Mouse (Mus musculus) T-cell, adult 2 months (primary cell): ENCODE data around the gene Gm11627.
"Not testable (repeated sequence)": the region's sequence is repeated elsewhere in the genome, so short reads cannot be mapped to it uniquely, and the experiment has no call there.

Experiments used
- DNase-seq: peaks from one replicate; pipeline ENCODE4 v3.0.0; 2022; ENCODE audit warnings: low spot score

The Gm11627 gene

DNA sequence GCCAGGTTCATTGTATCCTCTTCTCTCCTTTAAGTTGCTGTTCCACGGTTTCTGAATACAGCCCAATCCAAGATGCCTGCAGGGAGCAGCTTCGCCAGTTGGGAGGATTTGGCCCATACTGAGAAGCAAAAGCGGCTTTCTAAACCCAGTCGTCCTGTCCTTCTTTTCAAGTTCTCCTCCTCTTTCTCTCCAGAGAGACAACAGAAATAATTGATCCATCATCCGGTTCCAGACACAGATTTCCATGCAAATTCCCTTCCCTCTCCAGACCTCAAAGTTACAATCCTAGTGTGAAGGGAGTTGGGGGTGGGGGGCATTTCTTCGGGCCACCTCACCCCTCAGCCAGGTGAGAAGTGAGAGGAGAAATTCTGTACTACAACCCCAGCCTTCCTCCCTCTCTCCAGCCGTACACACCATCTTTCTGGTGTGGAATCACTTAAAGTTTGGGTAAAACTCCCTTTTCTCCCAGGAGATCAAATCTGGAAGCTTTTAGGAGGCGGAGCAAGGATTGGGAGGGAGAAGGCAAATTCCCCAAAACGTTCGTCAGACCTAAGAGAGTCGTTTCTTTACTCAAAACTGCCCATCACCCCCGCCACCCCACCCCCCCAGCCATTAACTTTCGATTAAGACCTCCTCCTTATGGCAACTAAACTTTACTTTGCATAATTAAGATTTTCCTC, 23.7 kb upstream of the Gm11627 start:
- no peak for DNase-seq

DNA sequence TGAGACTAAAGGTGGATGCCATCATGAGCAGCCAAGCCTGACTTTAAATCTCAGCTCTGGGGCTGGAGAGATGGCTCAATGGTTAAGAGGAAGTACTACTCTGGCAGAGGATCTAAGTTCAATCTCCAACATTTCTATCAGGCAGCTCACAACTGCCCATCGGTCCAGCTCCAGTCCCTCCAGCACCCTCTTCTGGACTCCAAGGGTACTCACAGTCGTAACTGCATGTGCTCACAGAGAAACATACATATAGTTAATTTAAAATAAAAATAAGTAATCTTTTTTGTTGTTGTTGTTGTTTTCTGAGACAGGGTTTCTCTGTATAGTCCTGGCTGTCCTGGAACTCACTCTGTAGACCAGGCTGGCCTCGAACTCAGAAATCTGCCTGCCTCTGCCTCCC, 20.7 kb upstream of the Gm11627 start:
- DNase-seq = no peak

DNA sequence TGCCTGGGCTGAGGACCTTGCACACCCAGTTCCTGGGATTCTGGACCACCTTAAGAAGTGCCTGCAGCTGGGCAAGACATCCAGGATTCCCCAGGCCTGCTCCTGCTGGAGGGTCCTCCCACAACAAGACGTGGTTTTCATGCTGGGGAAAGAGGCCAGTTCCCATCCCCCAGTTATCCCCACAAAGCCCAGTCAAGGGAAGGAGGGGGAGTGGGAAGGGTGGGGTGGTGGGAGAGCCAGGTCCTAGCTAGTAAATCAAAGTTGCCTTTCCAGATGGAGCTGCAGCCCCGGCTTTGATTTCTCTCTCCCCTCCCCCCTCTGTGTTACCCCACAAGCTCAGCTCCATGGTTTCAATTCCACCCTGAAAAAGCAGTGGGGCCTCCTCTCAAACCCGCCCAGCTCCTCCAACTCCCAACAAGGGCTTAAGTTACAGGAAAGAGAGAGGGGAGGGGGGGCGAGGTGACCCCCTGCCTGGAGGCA, 16.1 kb upstream of the Gm11627 start:
- no peak for DNase-seq

DNA sequence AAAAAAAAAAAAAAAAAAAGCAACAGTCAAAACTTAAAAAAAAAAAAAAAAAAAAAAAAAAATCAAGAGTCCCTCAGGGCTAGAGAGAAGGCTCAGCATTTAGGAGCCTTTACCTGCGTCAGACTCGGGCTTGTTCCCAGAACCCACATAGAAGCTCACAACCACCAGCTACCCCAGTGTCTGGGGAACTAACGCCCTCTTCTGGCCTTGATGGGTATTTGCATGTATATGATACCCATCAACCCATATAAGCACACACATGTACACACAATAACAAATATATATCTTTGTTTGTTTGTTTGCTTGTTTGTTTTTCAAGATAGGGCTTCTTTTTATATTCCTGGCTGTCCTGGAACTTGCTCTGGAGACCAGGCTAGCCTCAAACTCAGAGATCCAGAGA, 8.3 kb upstream of the Gm11627 start:
- DNase-seq = no peak

DNA sequence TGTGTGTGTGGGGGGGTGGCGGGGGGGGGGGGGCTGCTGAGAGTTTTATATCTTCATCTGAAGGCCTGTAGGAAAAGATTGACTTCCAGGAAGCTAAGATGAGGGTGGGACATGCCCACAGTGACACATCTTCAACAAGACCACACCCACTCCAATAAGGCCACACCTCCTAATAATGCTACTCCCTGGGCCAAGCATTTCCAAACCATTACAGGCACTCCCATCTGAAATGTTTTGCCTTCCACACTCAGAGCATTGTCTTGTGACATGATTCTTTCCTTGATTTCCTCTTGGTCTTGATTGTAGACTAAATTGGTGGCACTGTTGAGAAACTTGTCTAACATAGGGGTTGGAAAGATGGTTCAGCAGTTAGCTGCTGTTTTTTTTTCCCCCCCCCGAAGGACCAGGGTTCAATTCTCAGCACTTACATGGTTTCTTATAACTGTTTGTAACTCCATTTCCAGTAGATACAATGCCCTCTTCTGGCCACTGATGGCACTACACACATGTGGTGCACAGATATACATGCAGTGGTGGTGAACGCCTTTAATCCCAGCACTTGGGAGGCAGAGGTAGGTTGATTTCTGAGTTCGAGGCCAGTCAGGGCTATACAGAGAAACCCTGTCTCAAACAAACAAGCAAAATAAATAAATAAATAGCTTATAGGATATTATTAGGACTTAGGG, 7.3 kb upstream of the Gm11627 start:
- DNase-seq = no peak

DNA sequence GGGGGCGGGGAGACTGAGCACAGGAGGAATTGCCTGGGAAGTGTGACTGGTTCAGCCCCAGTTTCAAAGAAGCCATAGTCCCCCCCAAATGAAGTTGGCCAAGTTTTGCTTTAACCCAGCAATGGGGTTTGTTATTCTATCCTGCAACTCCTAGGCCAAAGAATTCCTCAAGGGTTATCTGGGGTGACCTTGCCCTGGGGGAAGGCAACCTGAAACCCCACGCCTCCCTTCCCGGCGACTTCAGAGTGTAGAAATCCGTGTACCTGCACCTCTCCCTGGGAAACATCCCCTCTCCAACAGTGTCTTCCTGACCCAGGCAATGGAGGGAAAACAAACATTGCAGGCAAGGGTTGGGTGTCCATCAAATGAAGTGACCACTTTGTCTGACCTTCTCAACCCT, 3.5 kb upstream of the Gm11627 start:
- DNase-seq = no peak

DNA sequence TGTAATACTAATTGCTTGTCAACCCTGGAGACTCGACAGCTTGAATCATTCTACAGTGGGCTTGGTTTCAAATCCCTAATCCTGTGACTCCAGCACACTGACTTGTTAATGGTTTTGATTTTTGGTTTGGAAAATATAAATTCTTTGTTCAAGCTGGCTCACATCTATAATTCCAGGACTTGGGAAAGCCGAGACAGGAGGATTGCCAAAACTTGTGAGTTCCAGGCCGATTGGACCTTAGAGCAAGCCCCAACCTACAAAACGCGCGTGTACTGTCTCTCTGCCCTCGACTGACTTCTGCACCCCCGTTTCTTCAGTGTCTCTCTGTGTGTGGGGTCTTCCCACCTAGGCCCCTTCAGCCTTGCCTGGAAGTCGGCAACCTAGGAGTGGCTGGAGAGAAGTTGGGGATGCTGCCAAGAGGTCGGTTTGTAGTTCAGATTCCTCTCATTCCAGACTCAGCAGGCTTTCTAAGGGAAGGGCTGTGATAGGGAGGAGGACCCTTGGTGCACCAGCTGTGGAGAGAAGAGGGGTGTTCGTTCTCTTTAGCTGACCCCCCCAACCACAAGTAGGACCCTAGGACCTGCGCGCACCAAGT, 2.9 kb upstream of the Gm11627 start:
- no peak for DNase-seq

DNA sequence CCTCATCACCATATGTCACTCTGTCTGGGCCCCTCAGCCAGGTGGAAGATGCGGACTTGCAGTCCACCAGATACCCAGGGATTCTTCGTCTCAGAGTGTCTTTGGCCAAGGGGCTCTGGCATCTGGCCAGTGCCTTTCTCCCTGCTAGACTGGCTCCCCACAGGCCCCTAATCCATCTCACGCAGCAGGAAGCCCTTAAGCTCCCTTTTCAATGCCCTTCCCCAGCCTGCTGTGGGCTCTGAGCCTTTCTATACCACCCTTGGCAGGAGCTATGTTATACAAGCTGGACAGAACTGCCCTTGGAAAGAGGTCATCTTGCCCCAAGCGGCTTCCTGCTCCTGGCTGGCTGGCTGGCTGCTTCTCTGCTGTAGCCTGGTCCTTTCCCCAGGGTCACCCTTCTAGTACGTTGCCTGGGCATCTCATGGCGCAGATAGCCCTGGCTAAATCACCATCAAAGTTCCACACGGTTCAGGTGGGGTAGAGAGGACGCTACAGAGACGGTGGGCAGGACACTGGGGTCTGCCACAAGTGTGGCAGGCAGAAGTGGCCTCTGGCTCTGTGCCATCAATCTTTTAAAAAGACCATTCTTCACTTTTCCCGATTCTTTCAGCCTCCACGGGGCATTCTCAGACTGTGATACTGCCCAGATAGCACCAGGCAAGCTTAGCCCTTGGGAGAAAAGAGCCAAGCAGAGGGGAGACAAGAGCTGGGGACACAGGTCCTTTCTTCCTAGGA, 2.2 kb upstream of the Gm11627 start:
- DNase-seq = no peak

DNA sequence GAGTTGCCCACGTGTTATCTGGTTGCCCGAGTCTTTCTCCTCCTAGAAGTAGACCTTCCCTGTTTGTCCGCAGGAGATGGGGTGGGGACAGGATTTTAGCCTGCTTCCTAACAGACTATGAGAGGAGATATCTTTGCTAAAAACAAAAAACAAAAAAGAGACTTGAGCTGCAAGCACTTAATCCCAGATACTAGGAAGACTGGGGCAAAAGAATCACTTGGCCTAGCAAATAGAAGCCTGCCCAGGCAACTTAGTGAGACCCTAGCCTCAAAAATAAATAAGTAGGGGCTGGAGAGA, 721 bp upstream of the Gm11627 start:
- no peak for DNase-seq

DNA sequence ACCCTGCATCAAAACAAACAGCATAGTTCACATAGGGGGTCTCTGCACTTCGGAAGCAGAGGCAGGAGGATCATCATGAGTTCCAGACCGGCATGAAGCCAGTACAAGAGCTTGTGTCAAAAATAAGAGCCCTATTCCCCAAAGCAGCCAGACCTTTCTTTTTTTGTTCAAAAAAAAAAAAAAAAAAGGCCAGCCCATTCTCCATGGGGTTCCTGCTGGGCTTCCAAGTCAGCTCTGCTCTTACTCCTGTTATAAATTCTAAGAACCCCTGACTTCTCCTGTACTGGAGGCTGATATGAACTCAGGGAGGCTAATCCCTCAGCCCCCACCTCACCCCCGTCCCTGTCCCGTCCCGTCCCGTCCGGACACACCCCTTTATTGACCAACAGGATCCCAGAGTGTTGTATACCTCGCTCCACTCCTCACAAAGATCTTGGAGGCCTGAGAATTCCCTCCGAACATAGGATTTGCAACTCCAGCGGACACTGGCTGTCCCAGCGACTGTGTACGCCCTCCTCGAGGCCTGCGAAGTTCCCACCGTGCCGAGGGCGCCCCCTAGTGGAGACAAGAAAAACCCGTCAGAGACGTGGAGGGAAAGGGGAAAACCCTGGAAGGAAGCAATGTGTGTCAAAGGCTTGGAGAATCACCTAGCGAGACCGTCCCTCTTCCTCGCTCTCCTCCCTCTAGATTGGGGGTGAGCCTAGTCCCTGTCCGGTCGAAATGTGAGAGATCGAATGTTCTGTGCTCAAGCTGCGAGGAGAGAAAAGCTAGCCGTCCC, 731 bp downstream of the Gm11627 start:
- peak; percentile 66 for DNase-seq

DNA sequence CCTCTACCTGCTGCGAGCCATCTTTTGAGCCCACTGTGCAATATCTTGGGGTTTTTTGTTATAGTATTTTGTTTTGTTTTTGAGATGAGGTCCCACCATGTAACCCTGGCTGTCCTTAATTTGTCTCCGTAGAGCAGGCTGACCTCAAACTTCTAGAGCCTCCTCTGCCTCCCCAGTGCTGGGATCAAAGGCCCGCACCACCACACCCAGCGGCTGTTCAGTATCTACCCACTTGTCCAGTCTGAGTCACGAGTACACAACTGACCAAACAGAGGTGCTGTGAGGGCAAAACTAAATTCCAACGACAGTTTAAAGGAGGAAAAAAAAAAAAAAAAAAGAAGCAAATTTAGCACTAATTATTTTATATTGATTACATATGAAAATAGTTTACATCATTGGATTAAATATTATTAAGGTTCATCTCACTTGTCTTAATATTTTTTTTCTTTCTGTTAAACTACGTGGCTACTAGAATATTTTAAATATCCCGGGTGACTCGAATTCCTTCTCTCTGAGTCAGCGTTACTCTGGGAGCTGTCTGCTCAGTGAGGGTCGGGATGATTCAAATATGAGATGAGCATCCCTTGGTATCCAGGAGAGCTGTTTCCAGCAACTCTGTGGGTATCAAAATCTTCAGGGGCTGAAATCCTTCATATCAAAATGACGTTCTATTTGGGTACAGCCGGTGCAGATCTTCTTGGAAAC, 3.1 kb downstream of the Gm11627 start:
- DNase-seq = no peak

DNA sequence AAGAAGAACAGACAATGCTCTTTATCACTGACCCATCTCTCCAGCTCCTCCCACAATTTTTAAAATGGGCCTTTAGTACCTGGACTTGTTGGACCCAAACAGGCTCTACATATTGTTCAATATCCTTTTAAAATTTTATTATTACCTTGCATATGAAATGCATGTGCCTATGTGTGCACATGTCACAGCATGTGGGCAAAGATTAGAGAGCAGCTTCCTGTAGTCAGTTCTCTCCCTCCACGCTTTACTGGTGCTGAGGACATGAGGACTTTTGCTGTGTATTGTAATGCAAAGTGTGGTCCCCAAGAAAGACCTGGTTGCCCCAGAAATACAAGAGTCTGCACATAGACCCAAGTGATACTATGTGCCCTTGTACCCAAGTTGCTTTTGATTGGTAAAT, 4.2 kb downstream of the Gm11627 start:
- no peak for DNase-seq

DNA sequence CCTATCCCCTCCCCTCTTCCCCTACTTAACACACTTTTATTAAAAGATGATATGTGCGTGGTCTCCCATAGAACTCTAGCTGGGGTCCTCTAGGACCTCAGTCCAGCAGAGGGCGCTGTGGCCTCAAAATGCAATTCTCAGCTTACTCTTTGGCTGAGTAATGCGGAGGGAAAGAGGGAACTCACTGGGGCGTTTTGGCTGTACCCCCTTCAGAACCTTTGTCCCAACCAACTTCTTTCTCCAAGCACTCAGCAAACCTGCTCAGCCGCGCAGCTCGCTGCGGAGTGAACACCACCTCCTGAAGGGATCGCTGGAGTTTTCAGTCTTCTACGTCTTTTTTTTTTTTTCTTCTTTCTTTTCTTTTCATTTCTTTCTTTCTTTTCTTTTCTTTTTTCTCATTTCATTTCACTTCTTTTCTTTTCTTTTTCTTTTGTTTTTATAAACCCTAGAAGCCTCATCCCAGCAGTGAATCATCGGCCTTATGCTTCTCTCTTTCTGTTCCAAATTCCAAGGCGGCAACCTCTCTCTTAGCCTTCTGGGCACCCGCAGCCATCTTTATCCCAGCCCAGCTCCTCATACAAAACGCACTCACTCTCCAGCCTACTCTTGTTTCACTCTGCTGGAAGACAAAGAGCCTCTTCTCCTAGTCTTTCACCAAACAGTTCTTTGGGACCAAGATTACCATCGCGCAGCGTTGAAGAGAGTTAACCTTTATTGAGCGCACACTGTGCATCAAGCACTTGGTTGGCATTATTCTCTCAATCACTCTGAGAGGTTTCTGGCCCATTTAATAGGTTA, 6.2 kb downstream of the Gm11627 start:
- peak; percentile 61 for DNase-seq

DNA sequence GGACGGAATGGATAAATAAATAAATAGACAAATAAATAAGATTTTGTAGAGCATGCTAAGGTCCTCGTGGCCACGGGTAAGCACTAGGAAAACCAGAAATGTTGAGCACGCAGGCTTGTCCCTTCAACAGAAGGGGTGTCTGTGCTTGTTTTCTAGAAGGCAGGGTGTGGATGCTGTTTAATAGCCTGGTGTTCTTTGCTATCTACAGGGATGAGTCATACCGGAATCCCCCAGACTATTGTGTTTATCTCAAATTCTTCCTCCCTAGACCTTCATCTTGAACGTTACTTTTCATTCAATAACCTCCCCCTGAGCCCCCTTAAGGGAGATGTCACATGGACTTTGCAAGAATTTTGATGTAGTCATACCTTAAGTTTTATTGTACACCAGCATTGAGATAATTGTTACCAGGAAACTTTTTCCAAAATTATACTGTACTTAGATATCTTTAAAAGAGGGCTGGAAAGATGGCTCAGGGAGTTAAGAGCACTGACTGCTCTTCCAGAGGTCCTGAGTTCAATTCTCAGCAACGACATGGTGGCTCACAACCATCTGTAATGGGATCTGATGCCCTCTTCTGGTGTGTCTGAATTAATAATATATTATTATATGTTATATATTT, 10.4 kb downstream of the Gm11627 start:
- no peak for DNase-seq

DNA sequence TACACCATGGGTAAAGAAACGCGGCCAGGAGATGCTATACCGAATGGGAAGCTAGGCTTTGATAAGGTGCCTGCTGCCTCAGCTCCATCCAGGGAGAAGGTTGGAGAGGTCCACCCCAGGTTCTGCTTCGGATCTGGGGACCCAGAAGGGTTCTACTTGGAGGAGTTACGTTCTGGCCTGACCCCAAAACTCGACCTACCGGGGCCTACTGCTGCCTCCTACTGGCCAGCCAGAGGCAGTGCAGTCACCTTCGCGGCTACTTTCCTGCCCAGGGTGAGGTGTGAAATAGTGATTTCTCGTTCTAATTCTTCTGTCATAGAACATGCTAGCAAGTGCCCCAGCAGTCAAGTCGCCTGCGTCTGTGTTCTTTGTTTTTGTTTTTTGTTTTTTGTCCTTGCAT, 11.1 kb downstream of the Gm11627 start:
- no peak for DNase-seq

DNA sequence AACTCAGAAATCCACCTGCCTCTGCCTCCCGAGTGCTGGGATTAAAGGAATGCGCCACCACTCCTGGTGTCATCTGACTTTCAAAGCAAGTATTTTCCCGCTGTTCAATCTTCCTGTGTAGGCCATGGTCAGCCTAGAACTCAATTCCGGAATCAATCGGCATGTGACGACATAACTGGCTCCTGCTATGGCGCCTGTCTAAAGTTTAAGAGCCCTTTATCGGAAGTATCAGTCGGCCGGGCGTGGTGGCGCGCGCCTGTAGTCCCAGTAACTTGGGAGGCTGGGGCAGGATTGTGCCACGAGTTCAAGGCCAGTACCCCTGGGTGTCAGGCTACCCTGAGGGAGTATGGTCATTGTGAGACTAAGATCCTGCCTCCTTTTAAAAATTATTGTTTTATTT, 11.5 kb downstream of the Gm11627 start:
- DNase-seq = no peak

DNA sequence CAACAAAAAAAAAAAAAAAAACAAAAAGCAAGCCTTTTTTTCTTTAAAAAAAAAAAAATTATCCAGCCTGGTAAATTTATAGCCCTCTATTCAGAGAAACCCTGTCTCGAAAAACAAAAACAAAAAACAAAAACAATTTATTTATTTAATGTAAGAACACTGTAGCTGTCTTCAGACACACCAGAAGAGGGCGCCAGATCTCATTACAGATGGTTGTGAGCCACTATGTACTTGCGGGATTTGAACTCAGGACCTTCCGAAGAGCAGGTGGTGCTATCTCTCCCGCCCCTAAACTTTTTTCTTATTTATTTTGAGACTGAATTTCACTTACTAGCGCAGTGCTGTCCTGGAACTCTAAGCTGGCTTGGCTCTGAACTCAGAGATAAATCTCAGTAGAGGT, 12.1 kb downstream of the Gm11627 start:
- DNase-seq = no peak

DNA sequence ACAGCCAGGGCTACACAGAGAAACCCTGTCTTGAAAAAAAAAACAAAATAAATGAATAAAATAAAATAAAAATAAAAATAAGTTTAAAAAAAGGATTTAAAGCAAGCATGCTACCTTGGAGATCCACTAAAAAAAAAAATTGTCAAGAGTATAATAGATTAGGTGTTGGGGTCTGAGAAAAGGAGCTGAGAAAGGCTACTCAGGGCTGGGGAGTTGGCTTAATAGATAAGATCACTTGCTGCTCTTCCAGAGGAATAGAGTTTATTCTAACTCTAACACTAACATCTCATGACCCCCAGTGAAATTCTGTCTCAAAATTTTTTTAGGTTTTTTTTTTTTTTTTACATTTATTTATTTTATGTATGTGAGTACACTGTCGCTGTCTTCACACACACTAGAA, 13.0 kb downstream of the Gm11627 start:
- DNase-seq = no peak

DNA sequence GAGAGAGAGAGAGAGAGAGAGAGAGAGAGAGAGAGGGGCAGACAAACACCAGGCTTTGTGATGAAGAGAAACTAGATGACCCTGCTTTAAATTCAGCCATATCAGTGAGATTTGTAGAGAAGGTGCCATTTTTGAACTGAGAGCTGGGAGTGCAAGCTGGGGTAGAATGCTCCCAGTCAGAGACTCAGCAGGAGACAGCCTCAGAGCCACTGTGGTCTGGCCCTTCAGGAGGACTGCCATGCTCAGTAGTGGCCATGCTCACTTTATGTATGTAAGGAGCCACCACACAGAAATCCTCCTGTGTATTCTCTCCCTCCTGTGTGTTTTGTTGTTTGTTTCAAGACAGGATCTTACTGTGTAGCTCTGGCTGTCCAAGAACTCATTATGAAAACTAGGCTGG, 13.5 kb downstream of the Gm11627 start:
- no peak for DNase-seq

DNA sequence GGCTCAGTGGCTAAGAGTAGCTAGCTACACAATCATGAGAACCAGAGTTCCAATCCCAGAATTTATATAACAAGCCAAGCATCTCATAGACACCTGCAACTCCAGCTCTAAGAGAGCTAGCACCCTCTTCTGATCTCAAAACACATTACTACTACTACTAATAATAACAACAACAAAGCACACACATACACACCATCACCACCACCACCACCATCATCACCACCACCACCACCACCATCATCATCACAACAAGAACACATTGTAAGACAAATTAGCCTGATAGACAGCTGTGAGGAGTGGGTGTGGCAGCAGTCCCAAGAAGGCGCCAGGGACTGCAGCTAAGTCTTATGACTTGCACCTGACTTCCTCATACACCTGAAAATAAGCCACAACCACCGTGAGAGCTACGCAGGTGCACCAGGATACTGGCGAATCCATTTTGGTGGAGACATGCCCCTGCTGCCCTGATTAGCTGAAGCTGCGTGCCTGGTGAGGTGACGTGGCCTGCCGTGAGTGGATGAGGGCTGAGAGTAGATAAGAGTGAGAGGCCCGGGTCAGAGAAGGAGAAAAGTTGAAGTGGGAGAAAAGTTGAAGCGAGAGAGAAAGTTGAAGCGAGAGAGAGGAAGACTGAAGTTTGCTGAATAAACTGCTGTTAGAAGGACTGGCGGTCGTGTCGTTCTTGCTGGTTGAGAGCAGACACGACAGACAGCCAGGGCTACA, 14.1 kb downstream of the Gm11627 start:
- DNase-seq = not testable (repeated sequence)
